Mouse (Mus musculus) C2C12 (cell line): ENCODE measurements at regions not wholly inside any gene's neighbourhood (a gene's known extent, or its start where the extent isn't known, plus 50 kb on each side); places are given as distances from the start of the nearest gene placed in this dataset.

ENCODE experiments used
- H3K27me3 ChIP-seq: one replicate; pipeline ENCODE4 v1.6.1; 2011; ENCODE audit not compliant: control insufficient read depth, insufficient read depth, insufficient read length
- H3K36me3 ChIP-seq: one replicate; pipeline ENCODE4 v1.6.1; 2011; ENCODE audit not compliant: control insufficient read depth, insufficient read depth
- H3K4me3 ChIP-seq: one replicate; pipeline ENCODE4 v1.5.1; 2011; ENCODE audit warnings: mild to moderate bottlenecking, control low read depth; ENCODE audit not compliant: poor library complexity, insufficient read depth, severe bottlenecking
- H3K79me2 ChIP-seq: one replicate; pipeline ENCODE4 v1.6.1; 2011; ENCODE audit not compliant: control insufficient read depth, insufficient read depth
- H3K79me3 ChIP-seq: one replicate; pipeline ENCODE4 v1.6.1; 2011; ENCODE audit warnings: low read depth, control low read depth
- H3ac ChIP-seq: one replicate; pipeline ENCODE3; 2011; ENCODE audit warnings: low read depth; ENCODE audit not compliant: control insufficient read depth, insufficient read length
- CEBPB ChIP-seq: IDR thresholded peaks from one replicate; pipeline ENCODE4 v1.6.1; 2011; ENCODE audit warnings: low read depth, mild to moderate bottlenecking, control low read depth, moderate library complexity
- CTCF ChIP-seq: IDR thresholded peaks from one replicate; pipeline ENCODE4 v1.5.1; 2011; ENCODE audit not compliant: control insufficient read depth, insufficient read depth, insufficient read length
- FOSL1 ChIP-seq: IDR thresholded peaks from one replicate; pipeline ENCODE4 v1.8.0; 2011; ENCODE audit warnings: mild to moderate bottlenecking, low read length; ENCODE audit not compliant: poor library complexity, insufficient read depth, severe bottlenecking
- MAX ChIP-seq: IDR thresholded peaks from one replicate; pipeline ENCODE4 v1.6.1; 2011; ENCODE audit warnings: mild to moderate bottlenecking, control low read depth
- MYOD1 ChIP-seq: IDR thresholded peaks from one replicate; pipeline ENCODE4 v1.6.1; 2011; ENCODE audit warnings: low read depth; ENCODE audit not compliant: control insufficient read depth, insufficient read length
- MYOG ChIP-seq: IDR thresholded peaks from one replicate; pipeline ENCODE4 v1.6.1; 2011; ENCODE audit not compliant: control insufficient read depth, insufficient read length; ENCODE audit errors: extremely low read depth
- USF1 ChIP-seq: IDR thresholded peaks from one replicate; pipeline ENCODE4 v1.6.1; 2011; ENCODE audit warnings: low read depth, mild to moderate bottlenecking, control low read depth, moderate library complexity

DNA sequence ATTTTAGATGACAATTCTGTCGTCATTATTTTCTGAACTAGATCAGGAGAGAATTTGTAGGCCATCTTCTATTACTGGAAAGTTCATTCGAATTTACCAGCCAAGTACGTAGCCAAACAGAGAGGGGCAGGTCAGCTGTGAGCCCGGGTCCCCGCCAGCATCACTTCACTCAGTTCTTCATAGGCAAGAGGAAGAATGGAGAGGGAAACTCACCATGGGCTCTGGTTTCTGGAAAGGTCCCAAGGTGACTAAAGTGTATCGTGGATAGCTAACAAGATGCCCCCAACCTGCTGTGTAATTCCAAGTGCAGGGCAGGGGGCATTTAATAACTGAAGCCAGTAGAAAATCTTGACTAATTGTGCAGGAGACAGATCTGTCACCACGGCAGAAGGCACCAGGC, 60.2 kb upstream of the Rybp start:
- H3ac ChIP-seq: no peak overlapping the region
- no peaks in the 10 kb centered on the region for H3K36me3 ChIP-seq
- H3K79me3 ChIP-seq: no peaks in the 10 kb centered on the region
- peaks cover 15% of the 10 kb centered on the region for H3K27me3 ChIP-seq
- TF ChIP-seq FOSL1: no peak
- H3K79me2 ChIP-seq: no peaks in the 10 kb centered on the region
- H3K4me3 ChIP-seq: no peak overlapping the region

DNA sequence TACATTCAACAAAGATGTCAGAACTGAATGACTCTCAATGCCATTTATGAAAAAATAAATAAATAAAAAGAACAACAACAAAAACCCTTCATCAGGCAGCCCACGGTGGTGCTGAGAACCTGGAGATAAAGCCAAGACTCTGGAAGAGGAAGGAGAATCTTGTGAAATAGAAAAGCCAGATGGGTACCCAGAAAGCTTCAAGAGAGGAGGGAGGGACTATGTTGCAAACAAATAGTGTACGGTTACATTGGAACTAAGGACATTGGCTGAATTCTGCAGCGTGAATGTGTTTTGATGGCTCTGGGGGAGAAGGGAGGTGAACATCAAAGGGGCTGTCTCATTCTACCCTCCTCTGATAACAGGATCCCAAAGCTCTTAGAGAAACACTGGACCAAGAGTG, 57.8 kb upstream of the Rybp start:
- Histone ChIP-seq H3K4me3 (no peak overlapping the region), H3K79me3 (no peaks in the 10 kb centered on the region), H3K36me3 (no peaks in the 10 kb centered on the region), H3ac (no peak overlapping the region), H3K79me2 (no peaks in the 10 kb centered on the region), H3K27me3 (peaks cover 19% of the 10 kb centered on the region)
- TF ChIP-seq MYOG: no peak
- no peak for TF ChIP-seq MAX
- TF ChIP-seq CTCF: no peak
- no peak for TF ChIP-seq FOSL1
- no peak for TF ChIP-seq USF1
- TF ChIP-seq MYOD1: no peak
- no peak for TF ChIP-seq CEBPB

DNA sequence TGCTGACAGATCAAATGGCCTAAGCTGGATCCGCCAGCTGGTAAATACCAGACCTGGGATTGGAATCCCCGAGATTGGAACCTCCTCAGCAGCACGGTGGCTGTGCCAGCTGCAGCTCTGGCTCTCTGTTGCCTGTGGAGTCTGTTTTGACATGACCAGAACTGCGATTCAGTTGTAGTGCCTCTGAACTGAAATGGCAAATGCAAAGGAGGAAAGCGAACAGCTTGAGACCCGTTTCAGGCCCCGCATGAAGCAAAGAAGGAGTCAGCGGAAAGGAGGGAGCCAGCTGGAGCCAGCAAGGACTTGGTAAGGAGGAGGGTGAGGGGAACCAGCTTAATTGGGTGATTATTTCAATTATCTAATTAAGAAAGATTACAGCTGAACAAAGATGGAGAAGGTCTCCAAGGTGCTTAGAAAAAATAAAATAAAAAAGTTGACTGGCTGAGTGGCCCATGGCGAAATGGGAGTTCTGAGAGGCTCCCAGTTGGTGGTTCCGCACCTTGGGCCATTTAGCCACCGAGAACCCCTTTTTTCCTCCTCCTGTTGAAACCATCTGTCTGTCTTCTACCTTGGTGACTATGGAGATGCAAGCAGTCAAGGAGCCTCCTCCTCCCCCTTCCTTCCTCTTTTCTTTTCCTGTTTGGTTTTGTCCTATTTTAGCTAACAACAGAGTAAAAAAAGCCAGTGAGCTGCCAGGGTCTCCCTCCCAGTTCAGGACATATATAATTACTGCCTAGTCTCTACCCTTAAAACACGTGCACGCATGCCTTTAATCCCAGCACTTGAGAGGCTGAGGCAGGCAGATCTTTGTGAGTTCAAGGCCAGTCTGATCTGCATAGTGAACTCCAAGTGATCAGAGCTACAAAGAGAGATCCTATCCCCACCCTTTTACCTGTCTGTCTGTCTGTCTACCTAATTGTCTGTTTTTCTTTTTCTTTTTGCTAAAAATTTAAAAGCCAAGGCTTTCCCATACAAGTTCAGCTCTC, 54.3 kb upstream of the Rybp start:
- Histone ChIP-seq H3K79me3 (no peaks in the 10 kb centered on the region), H3ac (no peak overlapping the region), H3K36me3 (no peaks in the 10 kb centered on the region), H3K79me2 (no peaks in the 10 kb centered on the region), H3K27me3 (peaks cover 21% of the 10 kb centered on the region), H3K4me3 (no peak overlapping the region)
- TF ChIP-seq USF1 (no peak), FOSL1 (no peak), MAX (no peak), MYOG (no peak), CTCF (no peak), MYOD1 (no peak), CEBPB (no peak)

DNA sequence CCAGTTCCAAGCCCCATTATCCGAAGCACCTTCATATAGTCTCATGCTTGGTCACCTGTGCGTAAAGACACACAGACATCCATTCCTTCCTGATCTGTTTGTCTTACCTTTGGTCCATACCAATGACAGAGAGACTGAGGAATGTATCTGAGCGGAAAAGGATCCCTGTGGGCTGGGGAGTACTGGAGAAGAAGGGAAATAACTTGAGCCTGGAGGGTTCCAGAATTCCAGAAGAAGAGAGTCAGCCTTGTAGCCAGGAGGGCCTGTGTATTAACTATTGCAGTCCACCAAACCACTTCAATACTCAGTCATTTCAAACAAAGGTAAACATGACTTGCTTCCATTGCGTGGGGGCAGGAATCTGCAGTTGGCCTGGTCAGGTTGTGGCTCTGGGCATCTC, 51.0 kb upstream of the Rybp start:
- H3K27me3 ChIP-seq: peaks cover 15% of the 10 kb centered on the region
- H3ac ChIP-seq: no peak overlapping the region
- no peaks in the 10 kb centered on the region for H3K79me2 ChIP-seq
- no peak overlapping the region for H3K4me3 ChIP-seq
- H3K79me3 ChIP-seq: no peaks in the 10 kb centered on the region
- TF ChIP-seq CTCF: no peak
- TF ChIP-seq MYOD1: no peak
- no peaks in the 10 kb centered on the region for H3K36me3 ChIP-seq
